Mouse (Mus musculus): ENCODE measurements at regions not wholly inside any gene's neighbourhood (a gene's known extent, or its start where the extent isn't known, plus 50 kb on each side); places are given as distances from the start of the nearest gene placed in this dataset. TPM values are rescaled to one million over a fixed set of nuclear protein-coding genes. Genes with fewer than 3 reads are reported as not detected.

DNA sequence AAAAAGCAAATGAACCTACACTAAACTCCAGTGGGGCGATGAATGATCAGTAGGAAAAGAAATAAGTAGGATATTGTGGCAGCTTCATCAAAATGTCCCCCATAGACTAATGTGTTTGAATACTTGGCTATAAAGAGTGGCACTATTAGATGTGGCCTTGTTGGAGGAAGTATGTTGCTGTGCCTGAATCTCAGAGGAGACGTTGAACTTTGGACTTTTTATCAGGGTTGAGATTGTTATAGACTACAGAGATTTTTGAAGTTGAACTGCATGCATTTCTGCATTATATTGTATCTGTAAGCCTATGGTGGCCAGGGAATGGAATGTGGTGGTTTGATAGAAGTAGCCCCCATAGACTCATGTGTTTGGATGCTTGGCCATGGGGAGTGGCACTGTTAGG lies 68.5 kb upstream of the Arg1 start:
- 85% methylated on average over 2 of the region's 2 CpGs for WGBS
- Histone ChIP-seq H3K4me1 (no peaks in the 10 kb centered on the region), H3K4me3 (no peak overlapping the region), H3K4me2 (no peak overlapping the region), H3K9me3 (no peaks in the 10 kb centered on the region), H3K9ac (no peak overlapping the region), H3K27me3 (replicated peaks) (no peaks in the 10 kb centered on the region), H3K27ac (replicated peaks) (no peak overlapping the region), H3K36me3 (no peaks in the 10 kb centered on the region)
- ATAC-seq (ENCODE audit: extremely low read depth, insufficient number of reproducible peaks, low FRiP score, low TSS enrichment) = no peak

GRCm38 (mm10) chr10:24989965-24990653 lies 62.8 kb upstream of the Arg1 start:
- H3K27me3 ChIP-seq (replicated peaks) = no peaks in the 10 kb centered on the region
- peaks cover 4% of the 10 kb centered on the region; the same call in 1 of the 2 replicates for H3K4me1 ChIP-seq
- H3K9me3 ChIP-seq = no peaks in the 10 kb centered on the region
- H3K4me3 ChIP-seq = no peak overlapping the region
- no peak for ATAC-seq (ENCODE audit: extremely low read depth, insufficient number of reproducible peaks, low FRiP score, low TSS enrichment)
- H3K9ac ChIP-seq = no peak overlapping the region
- WGBS = 77% methylated on average over 2 of the region's 2 CpGs
- H3K4me2 ChIP-seq = no peak overlapping the region
- no peaks in the 10 kb centered on the region for H3K36me3 ChIP-seq
- no peak overlapping the region for H3K27ac ChIP-seq (replicated peaks)

- no peak for ATAC-seq (ENCODE audit: extremely low read depth, insufficient number of reproducible peaks, low FRiP score, low TSS enrichment)
- Histone ChIP-seq H3K27me3 (replicated peaks) (no peaks in the 10 kb centered on the region), H3K36me3 (peaks cover 5% of the 10 kb centered on the region; the same call in 1 of the 2 replicates), H3K9me3 (peaks cover 11% of the 10 kb centered on the region; the same call in 1 of the 2 replicates), H3K4me2 (no peak overlapping the region), H3K4me3 (no peak overlapping the region), H3K27ac (replicated peaks) (peak overlapping the region; percentile 72), H3K9ac (no peak overlapping the region), H3K4me1 (peaks cover 14% of the 10 kb centered on the region)
- WGBS = 68% methylated on average over 4 of the region's 4 CpGs
Observed at GRCm38 (mm10) chr10:24984801-24985200, 57.5 kb upstream of the Arg1 start.

- ATAC-seq (ENCODE audit: extremely low read depth, insufficient number of reproducible peaks, low FRiP score, low TSS enrichment) = no peak
- WGBS = 46% methylated on average over 3 of the region's 3 CpGs
Observed at GRCm38 (mm10) chr10:24981763-24982162, 54.5 kb upstream of the Arg1 start.

More at GRCm38 (mm10) chr10:24981763-24982162, 54.5 kb upstream of the Arg1 start:
- H3K9ac ChIP-seq = no peak overlapping the region
- peaks cover 5% of the 10 kb centered on the region; the same call in 1 of the 2 replicates for H3K36me3 ChIP-seq
- H3K9me3 ChIP-seq = peaks cover 11% of the 10 kb centered on the region; the same call in 1 of the 2 replicates
- no peak overlapping the region for H3K27ac ChIP-seq (replicated peaks)
- no peaks in the 10 kb centered on the region for H3K27me3 ChIP-seq (replicated peaks)
- no peak overlapping the region for H3K4me3 ChIP-seq
- peaks cover 17% of the 10 kb centered on the region for H3K4me1 ChIP-seq
- peak overlapping the region; percentile 20; the same call in 1 of the 2 replicates for H3K4me2 ChIP-seq

Small RNAs in the stretch of these regions (microRNA-seq; reads per million reads assigned to microRNA genes)
- gene Gm22566 = not detected
